Mouse (Mus musculus) olfactory bulb, adult 2 months (tissue): ENCODE measurements at regions not wholly inside any gene's neighbourhood (a gene's known extent, or its start where the extent isn't known, plus 50 kb on each side); places are given as distances from the start of the nearest gene placed in this dataset.

Source experiments
- H3K27ac ChIP-seq: fragments of 200-500 bp; 2 replicates; pipeline ENCODE4 v1.5.1; 2012; ENCODE audit warnings: low read depth, low read length; ENCODE audit not compliant: insufficient read depth
- H3K4me1 ChIP-seq: fragments of 200-500 bp; 2 replicates; pipeline ENCODE4 v1.6.1; 2012; ENCODE audit warnings: low read length; ENCODE audit not compliant: control insufficient read depth, insufficient read depth
- H3K4me3 ChIP-seq: fragments of 200-500 bp; 2 replicates; pipeline ENCODE4 v1.5.1; 2012; ENCODE audit warnings: mild to moderate bottlenecking, low read depth, low read length, moderate library complexity; ENCODE audit not compliant: insufficient read depth
- CTCF ChIP-seq: fragments of 200-500 bp; IDR thresholded peaks from 2 replicates; pipeline ENCODE4 v1.5.1; 2012; ENCODE audit warnings: low read depth, mild to moderate bottlenecking, low read length, moderate library complexity; ENCODE audit not compliant: insufficient read depth
- POLR2A ChIP-seq: fragments of 200-500 bp; IDR thresholded peaks from 2 replicates; pipeline ENCODE4 v1.6.1; 2012; ENCODE audit warnings: mild to moderate bottlenecking, low read depth, low read length, moderate library complexity; ENCODE audit not compliant: insufficient read depth
- WGBS: fragments of 180-500 bp; shearing (Covaris S2); methylation state at CpG from one replicate; pipeline ENCODE4 v1.1.7; 2018; 5-methylcytosine and 5-hydroxymethylcytosine counted together

DNA sequence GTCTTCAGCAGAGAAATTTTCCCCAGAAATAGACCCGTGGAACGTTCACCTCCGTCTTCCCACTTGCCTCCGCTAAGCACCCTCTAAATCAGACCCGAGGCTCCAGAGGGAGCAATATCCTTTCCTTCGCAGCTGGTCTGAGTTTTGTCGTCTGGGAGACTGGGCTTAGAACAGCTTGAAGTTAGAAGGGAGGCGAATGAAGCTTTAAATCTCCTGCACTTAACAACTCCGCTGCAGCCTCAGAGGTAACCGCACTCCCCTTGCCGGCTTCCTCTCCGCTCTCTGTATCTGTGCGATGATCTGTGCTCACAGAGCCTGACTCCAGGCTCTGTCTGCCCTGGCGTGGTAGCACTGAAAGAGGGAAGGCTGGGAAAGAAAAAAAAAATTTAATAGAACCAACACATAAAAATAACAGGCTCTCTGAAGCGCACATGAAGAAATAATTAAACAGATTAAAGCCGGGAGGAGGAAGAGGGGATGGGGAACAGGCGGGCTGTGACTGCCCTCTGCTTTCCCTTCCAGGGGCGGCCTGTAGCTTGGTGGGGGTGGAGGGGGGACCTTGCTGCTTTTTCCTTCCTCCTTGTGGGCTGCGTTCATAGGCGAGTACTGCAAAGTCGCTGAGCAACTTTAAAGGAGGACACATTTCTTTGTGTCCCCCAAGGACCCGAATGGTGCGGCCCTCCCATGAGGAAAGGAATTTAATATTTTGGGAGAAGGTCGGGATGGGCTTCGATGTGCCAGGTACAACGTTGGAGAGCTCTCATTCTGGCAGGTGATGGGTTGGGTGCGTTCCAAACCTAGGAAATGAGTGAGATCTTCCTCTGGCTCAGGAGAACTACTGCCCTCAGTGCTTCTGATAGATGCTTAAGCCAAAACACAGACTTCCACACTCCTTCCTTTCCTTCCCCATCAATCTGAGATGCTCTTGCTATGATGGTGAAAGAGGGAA lies 529.9 kb upstream of the Adam5 start:
- no peak for TF ChIP-seq POLR2A
- no peak for TF ChIP-seq CTCF
- 24% methylated on average over 27 of the region's 27 CpGs for WGBS
- H3K4me3 ChIP-seq, result 0 out of 2 replicates have a peak overlapping the region, but pooled peaks have one; percentile 1
- peaks cover 8% of the 10 kb centered on the region for H3K4me1 ChIP-seq
- H3K27ac ChIP-seq, result no peak overlapping the region

DNA sequence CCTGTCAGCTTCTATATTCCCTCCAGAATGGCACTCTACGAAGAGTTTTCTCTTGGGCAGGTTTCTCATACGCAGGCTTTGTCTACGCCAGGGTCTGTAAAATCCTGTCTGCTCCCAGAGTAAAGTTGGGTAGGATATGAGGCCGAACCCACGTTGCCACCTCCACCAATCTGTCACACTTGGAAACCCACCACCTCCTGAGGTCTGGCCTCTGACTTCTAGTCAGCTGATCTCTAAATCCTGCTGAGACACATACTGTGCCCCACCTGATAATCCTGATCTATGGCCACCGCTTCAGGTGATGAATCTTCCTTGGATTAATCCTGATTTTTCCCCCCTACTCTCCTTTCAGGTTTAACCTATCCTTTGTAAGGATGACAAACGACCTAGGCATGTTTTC lies 529.2 kb upstream of the Adam5 start:
- H3K4me3 ChIP-seq, result no peak overlapping the region
- no peak overlapping the region for H3K27ac ChIP-seq
- 86% methylated on average over 7 of the region's 7 CpGs for WGBS
- peaks cover 8% of the 10 kb centered on the region for H3K4me1 ChIP-seq
- TF ChIP-seq CTCF (no peak), POLR2A (no peak)

DNA sequence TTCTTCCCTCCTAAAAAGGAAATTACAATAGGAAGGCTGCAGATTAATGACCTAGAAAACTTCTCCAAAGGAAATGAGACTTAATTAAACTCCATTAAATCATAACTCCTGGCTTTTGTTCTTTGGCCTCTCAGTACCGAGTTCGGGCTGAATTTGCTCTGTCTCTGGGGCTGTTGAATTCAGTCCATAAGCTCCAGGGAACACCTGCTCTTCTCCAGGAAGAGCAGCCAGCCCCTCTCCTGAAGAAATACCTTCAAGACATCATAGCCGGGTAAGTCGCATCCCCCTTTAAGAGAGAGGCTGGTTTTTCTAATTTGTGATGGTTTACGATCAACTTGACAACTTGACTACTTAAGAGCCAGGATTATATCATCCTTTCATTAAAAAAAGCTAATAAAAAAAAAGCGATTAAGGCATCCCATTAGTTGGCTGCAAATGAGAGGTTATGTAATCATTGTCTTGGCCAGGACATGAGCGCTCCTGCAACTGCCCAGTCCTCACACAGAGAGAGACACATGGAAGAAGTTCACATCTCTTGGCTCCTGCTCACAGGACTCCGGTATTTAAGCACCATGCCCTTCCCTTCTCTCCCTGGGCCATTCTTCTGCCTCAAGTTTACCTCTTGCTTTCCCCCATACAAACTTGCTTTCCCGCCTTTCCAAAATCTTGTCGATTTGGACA lies 524.0 kb upstream of the Adam5 start:
- TF ChIP-seq CTCF (no peak), POLR2A (no peak)

DNA sequence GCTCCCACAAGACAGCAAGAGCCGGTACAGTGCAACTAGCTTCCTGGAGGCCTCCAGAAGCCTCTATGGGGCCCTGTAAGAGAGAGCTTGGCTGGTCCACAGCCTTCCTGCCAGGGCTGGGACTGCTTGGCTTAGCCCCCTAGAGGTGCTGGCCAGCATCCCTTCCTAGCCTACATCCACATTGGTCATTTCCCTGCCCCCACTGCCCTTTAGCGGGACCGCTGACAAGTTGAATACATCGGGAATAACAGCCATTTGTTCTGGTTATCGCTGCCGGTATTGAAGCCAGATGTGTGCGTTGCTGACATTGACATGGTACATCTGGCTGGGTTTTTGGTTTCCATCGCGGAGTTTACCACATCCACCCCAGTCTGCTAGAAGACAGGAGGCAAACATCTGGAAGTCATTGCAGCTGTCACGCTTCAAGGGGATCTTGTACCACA lies 519.0 kb upstream of the Adam5 start:
- TF ChIP-seq CTCF (no peak), POLR2A (no peak)
- no peak overlapping the region for H3K4me3 ChIP-seq
- H3K4me1 ChIP-seq, result no peaks in the 10 kb centered on the region
- H3K27ac ChIP-seq, result no peak overlapping the region
- 83% methylated on average over 10 of the region's 10 CpGs for WGBS

More for the DNA sequence above, 524.0 kb upstream of the Adam5 start:
- Histone ChIP-seq H3K4me1 (no peaks in the 10 kb centered on the region), H3K27ac (no peak overlapping the region), H3K4me3 (no peak overlapping the region)
- 88% methylated on average over 10 of the region's 10 CpGs for WGBS

DNA sequence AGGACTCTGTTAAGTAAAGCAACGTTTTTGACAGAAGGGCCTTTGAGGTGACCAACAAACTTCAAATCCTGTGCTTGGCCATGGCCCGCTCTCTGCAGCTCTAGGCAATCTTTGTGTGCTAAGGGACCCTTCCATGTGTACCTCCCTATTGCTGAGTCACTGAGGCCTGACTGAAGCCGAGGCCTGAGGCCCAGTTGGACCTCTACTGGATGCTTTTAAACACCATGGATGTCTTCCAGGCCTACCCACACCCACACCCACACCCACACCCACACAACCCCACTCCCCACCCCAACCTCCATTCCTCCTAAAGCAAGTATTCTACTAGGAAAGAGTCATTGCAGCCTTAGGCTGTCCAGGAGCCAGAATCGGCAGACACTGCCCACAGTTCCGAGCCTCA lies 518.3 kb upstream of the Adam5 start:
- no peak overlapping the region for H3K27ac ChIP-seq
- no peaks in the 10 kb centered on the region for H3K4me1 ChIP-seq
- WGBS, result 90% methylated on average over 5 of the region's 5 CpGs
- TF ChIP-seq CTCF (no peak), POLR2A (no peak)
- H3K4me3 ChIP-seq, result no peak overlapping the region

DNA sequence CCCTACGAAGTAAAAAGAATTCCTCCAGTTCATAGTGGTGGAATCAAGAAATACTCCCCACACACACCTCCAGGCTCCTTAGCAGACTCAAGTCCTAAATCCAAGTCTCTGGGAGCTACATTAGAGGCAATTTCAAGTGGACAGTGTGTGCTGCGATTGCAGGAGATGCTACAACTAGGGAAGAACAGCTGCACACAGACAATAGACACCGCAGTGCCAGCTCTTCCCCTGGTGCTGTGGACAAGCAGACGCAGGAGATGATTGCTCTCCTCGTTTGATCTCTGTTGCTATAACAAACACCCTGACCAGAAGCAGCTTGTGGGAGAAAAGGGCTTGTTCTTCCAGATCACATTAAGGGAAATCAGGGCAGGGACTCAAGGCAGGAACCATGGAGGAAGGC lies 517.1 kb upstream of the Adam5 start:
- no peak for TF ChIP-seq CTCF
- TF ChIP-seq POLR2A, result no peak
- 67% methylated on average over 5 of the region's 5 CpGs for WGBS
- no peak overlapping the region for H3K4me3 ChIP-seq
- H3K27ac ChIP-seq, result no peak overlapping the region
- no peaks in the 10 kb centered on the region for H3K4me1 ChIP-seq

DNA sequence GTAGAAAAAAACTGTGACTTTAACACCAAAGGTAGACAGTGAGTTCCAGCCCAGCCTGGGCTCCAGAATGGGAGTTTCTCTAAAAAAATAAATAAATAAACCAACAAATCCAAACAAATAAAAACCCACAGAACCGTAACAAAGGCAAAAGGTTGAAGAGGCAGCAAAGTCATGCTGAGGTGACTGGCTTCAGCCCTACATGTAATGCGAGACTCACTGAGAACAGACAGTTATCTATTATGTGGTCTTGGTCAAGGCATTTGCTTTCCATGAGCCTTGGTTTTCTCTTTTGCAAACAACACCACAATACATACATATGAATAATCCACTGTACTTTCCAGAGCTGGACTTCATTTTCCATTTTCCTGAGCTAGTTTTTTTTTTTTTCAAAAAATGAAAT lies 516.6 kb upstream of the Adam5 start:
- Histone ChIP-seq H3K4me1 (no peaks in the 10 kb centered on the region), H3K27ac (no peak overlapping the region), H3K4me3 (no peak overlapping the region)
- TF ChIP-seq POLR2A (no peak), CTCF (no peak)
- WGBS, result 94% methylated on average over 2 of the region's 2 CpGs

DNA sequence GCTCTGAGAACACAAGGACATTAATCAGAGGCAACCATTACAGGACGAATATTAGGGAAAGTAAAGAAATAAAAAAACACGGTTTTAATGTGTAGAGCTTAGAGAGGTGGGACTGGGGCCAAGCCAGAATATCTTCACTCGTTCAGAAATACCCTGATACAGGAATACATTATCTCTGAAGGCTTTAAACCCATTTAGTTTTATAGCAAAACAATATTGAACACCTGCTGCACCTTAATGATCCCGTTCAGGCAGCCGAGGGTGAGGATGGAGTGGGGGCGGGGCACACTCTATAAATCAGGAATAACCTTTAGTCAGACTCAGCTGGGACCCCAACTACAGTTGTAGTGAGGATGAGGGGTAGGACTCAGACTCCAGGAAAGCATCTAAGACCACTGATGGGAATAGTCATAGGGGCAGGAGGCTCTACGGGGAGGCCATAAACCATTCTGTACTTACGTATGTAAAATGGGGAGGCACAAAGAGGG lies 508.0 kb upstream of the Adam5 start:
- TF ChIP-seq POLR2A (no peak), CTCF (no peak)
- H3K4me3 ChIP-seq, result no peak overlapping the region
- peaks cover 8% of the 10 kb centered on the region for H3K4me1 ChIP-seq
- H3K27ac ChIP-seq, result no peak overlapping the region
- WGBS, result 79% methylated on average over 8 of the region's 8 CpGs

DNA sequence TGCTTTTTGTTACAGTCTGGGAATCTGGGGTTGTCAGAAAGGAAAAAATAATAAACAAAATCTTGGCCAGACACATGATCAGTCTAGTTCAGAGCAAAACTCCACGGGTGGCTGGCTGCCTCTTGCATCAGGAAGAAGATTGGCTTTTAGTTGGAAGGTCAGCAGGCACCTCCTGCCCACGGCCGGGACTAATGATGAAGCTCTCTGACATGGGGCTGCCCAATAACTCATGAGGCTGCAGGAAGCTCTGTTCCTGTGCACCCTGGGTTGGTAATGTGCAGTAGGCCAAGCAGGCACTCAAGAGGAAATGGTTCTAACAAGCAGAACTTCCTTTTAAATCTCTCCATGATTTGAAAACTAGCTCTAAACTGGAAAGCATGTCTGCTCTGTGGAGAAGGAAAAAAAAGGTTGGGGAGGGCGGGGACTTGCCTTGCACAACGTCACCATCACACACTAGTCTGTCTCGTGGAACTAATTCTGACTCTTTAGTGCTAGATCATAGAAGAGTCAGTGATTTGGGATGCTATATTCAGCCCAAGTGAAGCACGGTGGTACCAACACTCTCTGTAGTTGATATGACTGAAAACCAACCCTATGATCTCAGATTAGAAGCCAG lies 507.1 kb upstream of the Adam5 start:
- H3K27ac ChIP-seq, result no peak overlapping the region
- WGBS, result 68% methylated on average over 7 of the region's 7 CpGs

More for the DNA sequence above, 507.1 kb upstream of the Adam5 start:
- Histone ChIP-seq H3K4me3 (no peak overlapping the region), H3K4me1 (peaks cover 8% of the 10 kb centered on the region)
- no peak for TF ChIP-seq POLR2A
- no peak for TF ChIP-seq CTCF
